Mouse (Mus musculus) myocyte (in vitro differentiated cells): ENCODE measurements around the gene Pald1. TPM values are rescaled to one million over a fixed set of nuclear protein-coding genes. Genes with fewer than 3 reads are reported as not detected.
A peak's percentile ranks its signal among the peaks of the same experiment; 100 is the strongest.

Source experiments
- H3K27me3 ChIP-seq: one replicate; pipeline ENCODE4 v1.6.1; 2011; ENCODE audit not compliant: control insufficient read depth, insufficient read depth, insufficient read length
- H3K36me3 ChIP-seq: one replicate; pipeline ENCODE4 v1.6.1; 2011; ENCODE audit not compliant: control insufficient read depth, insufficient read depth
- H3K4me2 ChIP-seq: one replicate; pipeline ENCODE4 v1.6.1; 2011; ENCODE audit warnings: low read depth, control low read depth
- H3K4me3 ChIP-seq: one replicate; pipeline ENCODE4 v1.5.1; 2011; ENCODE audit warnings: mild to moderate bottlenecking, control low read depth, moderate library complexity
- H3K79me2 ChIP-seq: one replicate; pipeline ENCODE4 v1.6.1; 2011; ENCODE audit not compliant: control insufficient read depth, insufficient read depth
- H3ac ChIP-seq: one replicate; pipeline ENCODE4 v1.6.1; 2011; ENCODE audit not compliant: control insufficient read depth, insufficient read length
- CEBPB ChIP-seq: IDR thresholded peaks from 2 replicates; pipeline ENCODE4 v1.6.1; 2011; ENCODE audit warnings: mild to moderate bottlenecking, moderate library complexity; ENCODE audit not compliant: poor library complexity, insufficient read depth, severe bottlenecking
- E2F4 ChIP-seq: IDR thresholded peaks from one replicate; pipeline ENCODE4 v1.6.1; 2011; ENCODE audit warnings: mild to moderate bottlenecking, control low read depth, moderate library complexity; ENCODE audit not compliant: insufficient read depth
- MAX ChIP-seq: IDR thresholded peaks from one replicate; pipeline ENCODE4 v1.6.1; 2011; ENCODE audit warnings: low read depth, mild to moderate bottlenecking, control low read depth
- MYOD1 ChIP-seq, 3 experiments: IDR thresholded peaks; one replicate each; pipeline ENCODE4 v1.6.1; 2011; ENCODE audit warnings: control low read depth in 2 of 3, low read depth in 2 of 3, mild to moderate bottlenecking in 2 of 3, moderate library complexity in 1 of 3; ENCODE audit not compliant: insufficient read length in 2 of 3, control insufficient read depth in 1 of 3
- MYOG ChIP-seq, 3 experiments: IDR thresholded peaks; one replicate each; pipeline ENCODE4 v1.6.1; 2011; ENCODE audit warnings: control low read depth in 2 of 3, low read depth in 2 of 3, mild to moderate bottlenecking in 2 of 3; ENCODE audit not compliant: insufficient read length in 2 of 3, control insufficient read depth in 1 of 3, insufficient read depth in 1 of 3
- POLR2A ChIP-seq: IDR thresholded peaks from one replicate; pipeline ENCODE4 v1.6.1; 2011; ENCODE audit warnings: low read depth, mild to moderate bottlenecking, control low read depth, moderate library complexity; ENCODE audit not compliant: insufficient read length
- POLR2AphosphoS2 ChIP-seq: IDR thresholded peaks from one replicate; pipeline ENCODE4 v1.6.1; 2011; ENCODE audit warnings: low read depth, control low read depth; ENCODE audit not compliant: insufficient read length
- REST ChIP-seq: IDR thresholded peaks from one replicate; pipeline ENCODE4 v1.6.1; 2011; ENCODE audit warnings: mild to moderate bottlenecking, control low read depth, moderate library complexity; ENCODE audit not compliant: insufficient read depth, insufficient read length
- SRF ChIP-seq: IDR thresholded peaks from one replicate; pipeline ENCODE4 v1.6.1; 2011; ENCODE audit warnings: low read depth; ENCODE audit not compliant: control insufficient read depth, insufficient read length
- TCF12 ChIP-seq: IDR thresholded peaks from one replicate; pipeline ENCODE4 v1.6.1; 2011; ENCODE audit warnings: mild to moderate bottlenecking, control low read depth; ENCODE audit not compliant: poor library complexity, insufficient read depth, severe bottlenecking
- TCF3 ChIP-seq: IDR thresholded peaks from one replicate; pipeline ENCODE4 v1.6.1; 2011; ENCODE audit warnings: low read depth, control low read depth; ENCODE audit not compliant: insufficient read length
- USF1 ChIP-seq: IDR thresholded peaks from one replicate; pipeline ENCODE4 v1.6.1; 2011; ENCODE audit warnings: low read depth, mild to moderate bottlenecking, control low read depth, moderate library complexity
- polyA plus RNA-seq: library from polyadenylated mRNA; unstranded; fragments of >200 nt; fragmentation: generic; extraction: Trizol; gene quantifications from one replicate; pipeline ENCODE4 v1.2.1, GENCODE M21; 2012; ENCODE audit warnings: missing spikeins

The Pald1 gene
- polyA plus RNA-seq, 1 experiment, result 14.0 TPM

DNA sequence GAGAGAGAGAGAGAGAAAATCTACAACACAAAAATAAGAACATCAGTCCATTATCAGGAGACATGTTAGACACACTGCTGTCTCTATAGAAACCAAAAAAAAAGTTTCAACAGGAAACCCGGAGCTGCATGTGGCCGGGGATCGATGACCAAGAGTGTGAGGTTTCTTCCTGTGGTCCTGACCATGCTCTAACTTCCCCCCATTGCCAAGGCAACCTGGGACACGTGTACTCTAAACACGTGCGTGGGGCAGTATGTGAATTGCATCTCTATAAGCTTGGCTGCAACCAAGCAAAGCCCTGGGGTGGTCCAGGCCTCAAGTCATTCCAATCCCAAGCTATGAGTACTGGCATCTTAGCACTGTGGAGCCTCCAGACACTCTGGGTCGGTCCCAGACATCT, 48.8 kb downstream of the Pald1 start:
- H3K4me3 ChIP-seq, result no peak overlapping the region
- H3K27me3 ChIP-seq, result no peaks in the 10 kb centered on the region
- H3K36me3 ChIP-seq, result peaks cover 4% of the 10 kb centered on the region

DNA sequence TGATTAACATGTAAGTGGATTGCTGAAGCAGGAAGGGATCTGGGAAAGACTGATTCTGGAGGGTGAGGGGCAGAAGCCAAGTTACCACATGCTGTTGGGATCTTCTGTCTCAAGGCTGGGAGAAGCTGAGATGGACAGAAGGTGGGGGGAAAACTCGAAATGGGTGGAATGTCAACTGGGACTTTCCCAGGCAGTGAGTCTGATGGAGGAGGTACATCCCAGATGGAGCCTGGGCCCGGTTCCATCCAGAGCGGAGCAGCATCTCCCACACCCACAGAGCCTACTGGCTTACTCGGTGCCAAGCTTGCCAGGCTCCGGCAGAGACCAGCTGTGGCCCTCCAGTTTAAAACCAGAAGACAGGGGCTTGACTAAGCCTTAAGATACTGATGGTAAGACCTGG, 52.3 kb downstream of the Pald1 start:
- TF ChIP-seq POLR2AphosphoS2 (no peak), E2F4 (no peak), TCF3 (no peak), USF1 (no peak), CEBPB (no peak)
- H3K79me2 ChIP-seq, result no peaks in the 10 kb centered on the region
- H3K36me3 ChIP-seq, result no peaks in the 10 kb centered on the region
- H3ac ChIP-seq, result no peak overlapping the region
- H3K4me2 ChIP-seq, result no peak overlapping the region
- H3K27me3 ChIP-seq, result no peaks in the 10 kb centered on the region
- H3K4me3 ChIP-seq, result no peak overlapping the region

More for the DNA sequence above, 48.8 kb downstream of the Pald1 start:
- Histone ChIP-seq H3K4me2 (no peak overlapping the region), H3K79me2 (no peaks in the 10 kb centered on the region), H3ac (no peak overlapping the region)
- TF ChIP-seq MAX (no peak), MYOG (IDR thresholded peaks at IDR 0.05; ENCODE audit: control insufficient read depth in 1 of 3, insufficient read depth in 1 of 3, insufficient read length in 2 of 3, low read depth in 2 of 3) (no peak), USF1 (no peak), POLR2A (no peak), CEBPB (no peak), MYOD1 (IDR thresholded peaks at IDR 0.05; ENCODE audit: control insufficient read depth in 1 of 3, insufficient read length in 2 of 3, low read depth in 2 of 3) (no peak), POLR2AphosphoS2 (no peak), TCF12 (no peak), SRF (no peak), TCF3 (no peak), REST (no peak), E2F4 (no peak)

DNA sequence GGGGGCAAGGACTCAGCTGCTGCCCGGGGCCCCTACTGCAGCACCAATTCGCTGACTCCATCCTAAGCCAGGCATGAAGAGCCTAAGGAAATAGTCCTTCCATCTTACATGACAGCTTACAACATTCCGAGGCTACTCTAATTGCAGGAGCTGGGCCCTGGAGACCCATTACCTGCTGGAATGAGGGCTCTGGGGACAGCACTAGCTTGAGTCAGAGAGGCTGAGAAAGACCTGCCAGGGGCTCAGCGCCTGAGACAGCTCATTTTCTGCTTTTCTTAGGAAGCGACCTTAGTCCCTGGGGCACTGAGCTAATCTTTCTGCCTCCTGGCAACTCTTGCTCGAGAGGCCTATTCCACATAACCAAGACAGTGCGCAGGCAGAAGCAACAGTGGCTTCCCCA, 54.4 kb downstream of the Pald1 start:
- Histone ChIP-seq H3K27me3 (no peaks in the 10 kb centered on the region), H3K36me3 (no peaks in the 10 kb centered on the region)
- TF ChIP-seq USF1 (no peak), SRF (no peak), MYOD1 (IDR thresholded peaks at IDR 0.05; ENCODE audit: control insufficient read depth in 1 of 3, insufficient read length in 2 of 3, low read depth in 2 of 3) (no peak), E2F4 (no peak), TCF3 (no peak), POLR2AphosphoS2 (no peak), MYOG (IDR thresholded peaks at IDR 0.05; ENCODE audit: control insufficient read depth in 1 of 3, insufficient read depth in 1 of 3, insufficient read length in 2 of 3, low read depth in 2 of 3) (no peak), REST (no peak), TCF12 (no peak), POLR2A (no peak), MAX (no peak), CEBPB (no peak)

GRCm38 (mm10) chr10:61327545-61327944, 55.8 kb downstream of the Pald1 start:
- Histone ChIP-seq H3K79me2 (no peaks in the 10 kb centered on the region), H3K36me3 (peaks cover 7% of the 10 kb centered on the region), H3K27me3 (no peaks in the 10 kb centered on the region), H3ac (no peak overlapping the region), H3K4me3 (no peak overlapping the region), H3K4me2 (no peak overlapping the region)
- TF ChIP-seq TCF12 (no peak), MYOG (IDR thresholded peaks at IDR 0.05; ENCODE audit: control insufficient read depth in 1 of 3, insufficient read depth in 1 of 3, insufficient read length in 2 of 3, low read depth in 2 of 3) (peak in 1 of 3 experiments; percentile 28), MYOD1 (IDR thresholded peaks at IDR 0.05; ENCODE audit: control insufficient read depth in 1 of 3, insufficient read length in 2 of 3, low read depth in 2 of 3) (peak in 1 of 3 experiments; percentile 20)

More for the DNA sequence above, 54.4 kb downstream of the Pald1 start:
- H3K79me2 ChIP-seq, result no peaks in the 10 kb centered on the region
- H3K4me3 ChIP-seq, result no peak overlapping the region
- no peak overlapping the region for H3ac ChIP-seq
- no peak overlapping the region for H3K4me2 ChIP-seq

- Histone ChIP-seq H3K36me3 (peaks cover 7% of the 10 kb centered on the region), H3K4me2 (no peak overlapping the region), H3K79me2 (no peaks in the 10 kb centered on the region), H3K4me3 (no peak overlapping the region), H3ac (no peak overlapping the region), H3K27me3 (no peaks in the 10 kb centered on the region)
- TF ChIP-seq POLR2A (no peak), E2F4 (no peak), MAX (no peak), POLR2AphosphoS2 (no peak), CEBPB (no peak), TCF3 (no peak), TCF12 (no peak), SRF (no peak), MYOG (IDR thresholded peaks at IDR 0.05; ENCODE audit: control insufficient read depth in 1 of 3, insufficient read depth in 1 of 3, insufficient read length in 2 of 3, low read depth in 2 of 3) (no peak), REST (no peak), USF1 (no peak), MYOD1 (IDR thresholded peaks at IDR 0.05; ENCODE audit: control insufficient read depth in 1 of 3, insufficient read length in 2 of 3, low read depth in 2 of 3) (no peak)
Measured at GRCm38 (mm10) chr10:61325782-61326328, 57.5 kb downstream of the Pald1 start.
